Mouse (Mus musculus): ENCODE data around the gene Clspn.

DNA sequence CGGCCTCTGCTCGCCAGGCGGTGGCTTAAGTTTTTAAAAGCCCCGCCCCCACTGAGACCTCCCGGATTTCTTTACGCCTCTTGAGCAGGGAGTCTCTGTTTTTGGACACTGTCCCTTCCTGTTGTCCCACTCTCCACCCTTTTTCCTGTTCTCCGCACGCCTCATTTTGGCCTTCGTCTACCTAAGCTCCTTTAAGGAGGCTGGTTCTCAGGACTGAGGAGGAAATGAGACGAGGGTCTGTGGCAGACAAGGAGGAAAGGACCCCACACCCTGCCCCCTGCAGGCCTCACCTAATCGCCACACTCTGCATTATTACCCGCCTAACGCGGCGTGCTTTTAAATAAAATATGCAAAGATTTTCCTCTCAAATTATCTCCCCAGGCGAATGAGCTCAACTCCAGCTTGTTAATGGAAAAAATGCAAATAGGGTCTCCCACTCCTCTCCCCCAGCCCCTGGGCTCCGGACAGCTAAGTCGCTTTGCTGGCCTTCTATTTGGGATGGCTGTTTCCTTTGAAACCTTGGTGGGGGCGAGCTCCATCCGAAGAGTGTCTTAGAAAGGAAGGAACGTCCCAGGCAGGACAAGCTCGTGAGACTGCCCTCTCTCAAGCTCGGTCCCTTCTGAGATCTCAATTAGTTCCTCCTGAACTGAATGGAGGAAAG, 70.4 kb downstream of the Clspn start:
- TF ChIP-seq GATA1 (IDR thresholded peaks at IDR 0.05; ENCODE audit: borderline replicate concordance, low read length): no peak
- TF ChIP-seq CTCF (IDR thresholded peaks at IDR 0.05; ENCODE audit: low read depth, low read length): no peak
- TF ChIP-seq GATA2 (IDR thresholded peaks at IDR 0.05; ENCODE audit: borderline replicate concordance, low read depth, low read length): no peak

Data from G1E (cell line).